Mouse (Mus musculus): ENCODE data around the gene Hspa12a. TPM values are rescaled to one million over a fixed set of nuclear protein-coding genes. Genes with fewer than 3 reads are reported as not detected.
A peak's percentile ranks its signal among the peaks of the same experiment; 100 is the strongest.

The Hspa12a gene
- polyA plus RNA-seq, 1 experiment from 2014 or later = 21.8 TPM

DNA sequence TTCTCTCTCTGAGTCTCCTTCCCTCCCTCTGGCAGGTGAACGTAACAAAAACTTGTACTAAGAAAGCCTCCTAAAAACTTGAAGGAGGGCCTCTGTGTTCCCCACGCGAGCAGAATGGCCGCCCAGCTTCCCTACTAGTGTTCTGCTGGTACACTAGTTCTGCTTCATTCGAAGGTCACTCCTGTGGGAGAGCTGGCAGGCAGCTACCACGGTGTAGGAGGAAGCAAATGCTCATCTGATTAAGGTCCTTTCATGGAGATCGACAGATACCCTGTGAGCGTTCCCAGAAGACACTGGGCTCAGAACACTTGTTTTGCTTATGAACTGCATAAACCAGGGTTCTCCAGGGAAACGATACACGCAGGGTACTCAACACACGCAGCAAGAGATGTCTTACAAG lies 126.1 kb downstream of the Hspa12a start:
- 90% methylated on average over 11 of the region's 11 CpGs for WGBS
- ATAC-seq = no peak
- Histone ChIP-seq H3K27ac (ENCODE audit: low read depth, low read length) (no peak overlapping the region), H3K4me1 (ENCODE audit: control insufficient read depth, insufficient read depth, low read length) (no peaks in the 10 kb centered on the region), H3K27me3 (replicated peaks; ENCODE audit: control insufficient read depth, insufficient read depth, low read length) (no peaks in the 10 kb centered on the region), H3K36me3 (ENCODE audit: control insufficient read depth, insufficient read depth, low read length) (no peaks in the 10 kb centered on the region), H3K4me3 (ENCODE audit: low read depth, low read length) (no peak overlapping the region), H3K4me2 (ENCODE audit: low read length) (no peak overlapping the region), H3K9me3 (replicated peaks; ENCODE audit: control insufficient read depth, low read length) (no peaks in the 10 kb centered on the region), H3K9ac (ENCODE audit: low read length) (no peak overlapping the region)
- no peak for DNase-seq (ENCODE audit: low spot score)

DNA sequence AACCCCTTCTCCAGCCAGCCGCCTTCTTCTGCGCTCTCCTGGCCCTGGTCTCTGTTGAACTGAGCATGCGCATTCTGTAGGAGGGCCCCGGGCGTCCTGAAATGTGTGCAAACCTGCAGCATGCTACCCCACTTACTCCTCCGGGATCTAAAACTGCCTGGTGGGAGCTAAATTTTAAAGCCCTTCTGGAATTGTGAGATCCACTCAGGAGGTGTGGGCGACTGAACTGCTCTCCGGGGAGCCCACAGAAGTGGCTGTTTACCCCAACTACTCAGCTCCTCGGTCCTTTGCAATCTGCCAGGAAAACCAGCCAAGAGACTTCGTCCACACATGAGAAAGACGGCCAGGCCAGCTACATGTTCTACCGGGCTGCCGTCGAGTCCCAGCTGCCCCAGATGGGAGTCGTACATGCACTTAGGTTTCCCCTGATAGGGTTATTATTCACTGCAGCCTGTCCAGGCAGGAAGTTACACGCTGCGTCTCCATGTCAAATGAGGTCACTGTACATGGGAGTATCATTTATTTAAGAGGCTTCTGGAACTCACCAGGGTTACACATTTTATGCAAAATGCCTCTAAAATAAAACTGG lies 126.9 kb downstream of the Hspa12a start:
- Histone ChIP-seq H3K9me3 (replicated peaks; ENCODE audit: control insufficient read depth, low read length) (no peaks in the 10 kb centered on the region), H3K27ac (ENCODE audit: low read depth, low read length) (no peak overlapping the region; the same call in 1 of the 2 replicates), H3K9ac (ENCODE audit: low read length) (no peak overlapping the region), H3K4me3 (ENCODE audit: low read depth, low read length) (no peak overlapping the region), H3K27me3 (replicated peaks; ENCODE audit: control insufficient read depth, insufficient read depth, low read length) (no peaks in the 10 kb centered on the region), H3K4me1 (ENCODE audit: control insufficient read depth, insufficient read depth, low read length) (no peaks in the 10 kb centered on the region), H3K4me2 (ENCODE audit: low read length) (no peak overlapping the region), H3K36me3 (ENCODE audit: control insufficient read depth, insufficient read depth, low read length) (no peaks in the 10 kb centered on the region)
- ATAC-seq (no peak), DNase-seq (ENCODE audit: low spot score) (no peak)
- 89% methylated on average over 17 of the region's 17 CpGs for WGBS

DNA sequence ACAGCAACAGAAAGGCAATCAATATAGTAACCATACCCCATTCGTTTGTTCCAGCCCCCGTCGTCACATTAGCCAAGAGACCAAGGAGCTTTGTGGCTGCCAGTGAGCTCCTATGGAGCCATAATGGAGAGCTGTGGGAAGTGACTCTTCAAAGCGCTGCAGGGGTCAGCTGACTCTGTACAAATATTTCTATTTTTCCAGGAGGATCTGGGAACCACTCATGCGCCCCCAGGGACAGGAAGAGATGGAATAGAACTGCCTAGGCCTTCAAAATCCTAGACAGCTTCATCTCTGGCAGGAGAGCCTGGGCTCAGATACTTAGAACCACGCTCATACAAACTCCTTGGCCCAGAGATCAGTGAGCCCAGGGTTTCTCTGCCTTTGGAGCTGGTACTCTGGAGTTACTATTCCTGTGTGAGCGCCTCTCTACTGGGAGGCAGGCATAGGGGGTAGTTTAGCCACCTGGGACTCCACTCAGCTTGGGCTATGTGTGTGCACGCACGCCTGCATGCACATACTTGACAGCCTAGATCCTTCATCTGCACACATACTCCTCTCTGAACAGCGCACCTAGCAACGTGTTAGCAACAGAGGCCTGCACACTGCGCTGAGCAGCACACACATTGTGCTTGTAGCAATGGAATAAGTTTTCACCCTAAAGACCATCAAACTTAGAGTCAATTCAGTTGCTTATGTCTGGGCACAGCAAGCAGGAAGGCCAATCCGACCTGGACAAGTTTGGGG lies 128.1 kb downstream of the Hspa12a start:
- Histone ChIP-seq H3K4me1 (ENCODE audit: control insufficient read depth, insufficient read depth, low read length) (no peaks in the 10 kb centered on the region), H3K27ac (ENCODE audit: low read depth, low read length) (no peak overlapping the region), H3K9ac (ENCODE audit: low read length) (no peak overlapping the region), H3K4me3 (ENCODE audit: low read depth, low read length) (no peak overlapping the region), H3K36me3 (ENCODE audit: control insufficient read depth, insufficient read depth, low read length) (no peaks in the 10 kb centered on the region), H3K27me3 (replicated peaks; ENCODE audit: control insufficient read depth, insufficient read depth, low read length) (no peaks in the 10 kb centered on the region), H3K4me2 (ENCODE audit: low read length) (no peak overlapping the region), H3K9me3 (replicated peaks; ENCODE audit: control insufficient read depth, low read length) (no peaks in the 10 kb centered on the region)
- 86% methylated on average over 13 of the region's 13 CpGs for WGBS
- ATAC-seq = no peak
- no peak for DNase-seq (ENCODE audit: low spot score)

DNA sequence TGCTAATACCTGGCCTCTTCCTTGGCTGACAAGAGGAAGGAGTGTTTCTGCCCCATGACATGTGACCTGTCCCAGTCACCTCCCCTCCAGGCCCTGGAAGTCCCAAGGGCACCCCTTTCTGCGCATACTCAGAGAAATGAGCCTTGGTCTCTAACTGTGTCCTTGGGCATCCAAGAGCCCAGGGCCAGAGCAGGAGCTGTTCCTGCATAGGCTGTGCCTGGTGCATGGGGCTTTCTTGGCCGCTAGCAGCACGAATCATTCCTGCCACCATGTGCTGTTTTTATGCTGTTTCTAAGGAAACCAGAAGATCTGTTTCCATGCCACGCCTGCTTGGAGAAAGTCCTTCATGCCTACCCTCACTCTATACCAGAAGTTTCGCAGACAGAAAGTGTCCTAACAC lies 132.9 kb downstream of the Hspa12a start:
- Histone ChIP-seq H3K27me3 (replicated peaks; ENCODE audit: control insufficient read depth, insufficient read depth, low read length) (no peaks in the 10 kb centered on the region), H3K4me2 (ENCODE audit: low read length) (no peak overlapping the region)

DNA sequence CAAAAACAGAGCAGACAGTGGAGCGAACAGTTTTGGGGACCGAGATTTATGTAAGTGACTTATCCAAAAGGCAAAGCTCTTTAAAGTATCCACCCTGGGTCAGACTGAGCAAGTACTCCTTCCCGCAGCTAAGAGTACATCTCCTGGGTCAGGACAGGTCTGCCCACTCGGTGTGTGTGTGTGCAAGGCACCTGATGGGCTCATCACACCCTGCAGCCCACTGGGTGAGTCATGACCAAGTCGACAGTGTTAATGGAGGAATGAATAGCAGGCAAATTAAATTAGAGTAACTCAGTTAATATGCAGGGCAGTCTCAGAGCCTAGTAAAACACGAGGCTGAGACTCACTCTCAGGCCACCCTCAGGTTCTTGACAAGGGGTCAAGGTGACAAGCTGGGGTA lies 134.6 kb downstream of the Hspa12a start:
- Histone ChIP-seq H3K4me1 (ENCODE audit: control insufficient read depth, insufficient read depth, low read length) (no peaks in the 10 kb centered on the region), H3K27me3 (replicated peaks; ENCODE audit: control insufficient read depth, insufficient read depth, low read length) (no peaks in the 10 kb centered on the region), H3K4me3 (ENCODE audit: low read depth, low read length) (no peak overlapping the region), H3K9me3 (replicated peaks; ENCODE audit: control insufficient read depth, low read length) (no peaks in the 10 kb centered on the region), H3K4me2 (ENCODE audit: low read length) (no peak overlapping the region), H3K36me3 (ENCODE audit: control insufficient read depth, insufficient read depth, low read length) (no peaks in the 10 kb centered on the region), H3K27ac (ENCODE audit: low read depth, low read length) (no peak overlapping the region), H3K9ac (ENCODE audit: low read length) (no peak overlapping the region)
- no peak for DNase-seq (ENCODE audit: low spot score)
- no peak for ATAC-seq
- WGBS = 84% methylated on average over 6 of the region's 6 CpGs

More for the DNA sequence above, 132.9 kb downstream of the Hspa12a start:
- no peak overlapping the region for H3K27ac ChIP-seq (ENCODE audit: low read depth, low read length)
- no peaks in the 10 kb centered on the region for H3K4me1 ChIP-seq (ENCODE audit: control insufficient read depth, insufficient read depth, low read length)
- no peak overlapping the region for H3K4me3 ChIP-seq (ENCODE audit: low read depth, low read length)
- WGBS = 84% methylated on average over 5 of the region's 5 CpGs
- no peak overlapping the region for H3K9ac ChIP-seq (ENCODE audit: low read length)
- H3K36me3 ChIP-seq (ENCODE audit: control insufficient read depth, insufficient read depth, low read length) = no peaks in the 10 kb centered on the region
- DNase-seq (ENCODE audit: low spot score) = no peak
- ATAC-seq = no peak
- no peaks in the 10 kb centered on the region for H3K9me3 ChIP-seq (replicated peaks; ENCODE audit: control insufficient read depth, low read length)

DNA sequence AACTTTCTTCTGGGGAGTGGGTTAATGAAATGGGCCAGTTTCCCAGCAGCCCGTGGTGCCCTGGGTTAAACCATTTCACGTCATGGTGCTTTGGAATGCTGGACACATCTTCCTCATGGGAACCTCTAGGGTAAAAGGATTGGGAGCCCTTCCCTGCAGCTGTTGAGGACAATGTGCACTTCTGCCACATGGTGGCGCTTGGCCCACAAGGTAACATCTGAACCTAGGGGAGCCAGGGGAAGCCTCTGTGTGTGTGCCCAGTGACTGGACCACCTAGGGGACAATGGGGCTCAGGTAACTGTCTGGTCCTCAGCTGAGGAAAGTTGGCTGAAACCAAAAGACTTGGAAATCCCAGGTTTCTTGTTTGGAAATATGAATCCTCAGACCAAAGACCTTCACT lies 137.1 kb downstream of the Hspa12a start:
- H3K9ac ChIP-seq (ENCODE audit: low read length) = no peak overlapping the region
- peak; percentile 58; the same call in 1 of the 2 replicates for ATAC-seq

DNA sequence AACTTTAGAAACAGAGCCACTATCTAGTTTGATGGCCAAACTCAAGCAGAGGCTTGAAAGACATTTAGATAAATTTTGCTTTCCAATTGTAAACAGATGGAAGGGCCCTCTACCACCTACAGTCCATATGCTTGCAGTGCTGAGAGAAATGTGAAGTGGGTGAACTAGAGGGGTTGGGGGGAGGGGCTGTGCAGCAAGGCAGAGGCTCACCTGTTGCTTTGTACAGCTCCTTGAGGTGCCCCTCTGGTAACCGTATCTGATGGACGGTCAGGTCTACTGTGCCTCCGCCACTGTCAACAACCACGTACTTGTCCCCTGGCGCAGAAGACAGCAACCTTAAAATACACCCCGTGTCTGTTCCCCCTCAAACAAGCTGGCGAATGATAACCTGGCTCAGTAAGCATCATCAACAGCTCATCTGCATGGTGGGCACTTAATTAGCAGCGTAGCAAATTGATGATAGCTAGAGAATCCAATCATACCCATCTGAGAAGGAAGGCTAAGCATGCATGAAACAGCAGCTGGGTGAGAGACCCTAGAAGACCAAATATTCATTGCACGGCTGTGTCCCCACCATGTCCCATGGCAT lies 138.2 kb downstream of the Hspa12a start:
- Histone ChIP-seq H3K4me2 (ENCODE audit: low read length) (no peak overlapping the region), H3K4me3 (ENCODE audit: low read depth, low read length) (no peak overlapping the region), H3K9ac (ENCODE audit: low read length) (no peak overlapping the region), H3K36me3 (ENCODE audit: control insufficient read depth, insufficient read depth, low read length) (0 out of 2 replicates have a peak, but pooled peaks cover 3% of the 10 kb centered on the region), H3K4me1 (ENCODE audit: control insufficient read depth, insufficient read depth, low read length) (no peaks in the 10 kb centered on the region), H3K9me3 (replicated peaks; ENCODE audit: control insufficient read depth, low read length) (no peaks in the 10 kb centered on the region), H3K27ac (ENCODE audit: low read depth, low read length) (no peak overlapping the region), H3K27me3 (replicated peaks; ENCODE audit: control insufficient read depth, insufficient read depth, low read length) (no peaks in the 10 kb centered on the region)
- DNase-seq (ENCODE audit: low spot score) (no peak), ATAC-seq (no peak)
- WGBS = 93% methylated on average over 9 of the region's 9 CpGs

More for the DNA sequence above, 137.1 kb downstream of the Hspa12a start:
- H3K4me3 ChIP-seq (ENCODE audit: low read depth, low read length) = no peak overlapping the region
- WGBS = 3% methylated on average over 3 of the region's 3 CpGs
- DNase-seq (ENCODE audit: low spot score) = peak; percentile 82
- H3K9me3 ChIP-seq (replicated peaks; ENCODE audit: control insufficient read depth, low read length) = no peaks in the 10 kb centered on the region
- H3K27ac ChIP-seq (ENCODE audit: low read depth, low read length) = no peak overlapping the region
- 0 out of 2 replicates have a peak, but pooled peaks cover 3% of the 10 kb centered on the region for H3K36me3 ChIP-seq (ENCODE audit: control insufficient read depth, insufficient read depth, low read length)
- H3K27me3 ChIP-seq (replicated peaks; ENCODE audit: control insufficient read depth, insufficient read depth, low read length) = no peaks in the 10 kb centered on the region
- no peaks in the 10 kb centered on the region for H3K4me1 ChIP-seq (ENCODE audit: control insufficient read depth, insufficient read depth, low read length)
- no peak overlapping the region for H3K4me2 ChIP-seq (ENCODE audit: low read length)

DNA sequence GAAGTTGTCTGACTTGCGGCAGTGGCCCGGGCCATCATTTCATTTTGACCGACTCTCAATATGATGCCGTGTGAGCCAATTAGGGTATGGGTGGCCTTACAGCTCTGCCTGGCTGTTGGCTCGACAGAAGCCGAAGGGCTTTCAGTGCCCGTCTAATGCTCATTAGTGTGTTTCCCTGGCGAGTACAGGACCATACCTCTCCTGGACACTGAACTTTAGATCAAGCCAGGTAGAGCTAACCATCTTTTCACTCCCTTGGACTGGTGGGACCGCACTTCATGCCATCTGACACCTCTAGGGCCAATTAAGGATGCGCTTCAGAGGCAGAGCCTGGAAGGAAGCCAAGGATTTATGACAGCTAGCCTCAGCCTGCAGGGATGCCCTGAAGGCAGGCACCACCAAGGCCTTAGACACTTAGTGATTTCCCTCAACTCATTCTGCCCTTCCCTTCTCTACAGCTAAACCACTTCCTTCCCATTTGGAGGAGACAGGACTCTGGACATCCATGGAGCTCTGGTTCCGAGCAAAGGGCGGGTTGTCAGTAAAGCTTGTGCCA lies 148.3 kb downstream of the Hspa12a start:
- ATAC-seq (no peak), DNase-seq (ENCODE audit: low spot score) (peak; percentile 37)
- Histone ChIP-seq H3K36me3 (ENCODE audit: control insufficient read depth, insufficient read depth, low read length) (peaks cover 10% of the 10 kb centered on the region), H3K27ac (ENCODE audit: low read depth, low read length) (no peak overlapping the region), H3K27me3 (replicated peaks; ENCODE audit: control insufficient read depth, insufficient read depth, low read length) (no peaks in the 10 kb centered on the region), H3K4me2 (ENCODE audit: low read length) (no peak overlapping the region), H3K9me3 (replicated peaks; ENCODE audit: control insufficient read depth, low read length) (no peaks in the 10 kb centered on the region), H3K4me3 (ENCODE audit: low read depth, low read length) (no peak overlapping the region), H3K9ac (ENCODE audit: low read length) (no peak overlapping the region), H3K4me1 (ENCODE audit: control insufficient read depth, insufficient read depth, low read length) (no peaks in the 10 kb centered on the region)
- 54% methylated on average over 12 of the region's 12 CpGs for WGBS

DNA sequence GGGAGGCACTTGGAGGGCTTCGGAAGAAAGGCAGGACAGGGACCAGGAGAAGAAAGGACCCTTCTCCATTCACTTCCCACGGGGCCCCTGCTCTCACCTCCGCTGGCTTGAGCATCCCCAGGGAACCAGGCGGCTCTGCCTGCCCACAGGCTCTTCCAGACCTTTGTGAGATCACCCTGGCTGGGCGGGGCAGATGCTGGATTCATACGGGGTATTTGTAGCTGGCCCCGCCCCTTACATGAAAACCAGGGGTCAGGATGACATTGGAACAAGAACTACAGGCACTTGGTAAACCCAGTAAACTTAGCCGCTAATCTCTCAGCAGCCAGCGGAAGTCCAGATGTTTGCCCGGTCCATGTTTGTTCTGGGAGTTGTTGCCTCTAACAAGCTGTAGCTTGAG lies 149.2 kb downstream of the Hspa12a start, which contains the start of gene 1700019N19Rik:
Gene 1700019N19Rik (minus strand): TSS at position 178 of the 400 bp plus-strand sequence.
- H3K4me3 ChIP-seq (ENCODE audit: low read depth, low read length) = no peak within 1 kb of the TSS
- WGBS = 51% methylated on average over 10 of the region's 10 CpGs
- no peak within 1 kb of the TSS for H3K27ac ChIP-seq (ENCODE audit: low read depth, low read length)
- ATAC-seq (no peak), DNase-seq (ENCODE audit: low spot score) (no peak)
- no peak within 1 kb of the TSS for H3K4me2 ChIP-seq (ENCODE audit: low read length)
- no peaks in the 10 kb centered on the region for H3K9me3 ChIP-seq (replicated peaks; ENCODE audit: control insufficient read depth, low read length)
- H3K27me3 ChIP-seq (replicated peaks; ENCODE audit: control insufficient read depth, insufficient read depth, low read length) = no peaks in the 10 kb centered on the region
- H3K4me1 ChIP-seq (ENCODE audit: control insufficient read depth, insufficient read depth, low read length) = no peaks in the 10 kb centered on the region
- H3K9ac ChIP-seq (ENCODE audit: low read length) = no peak within 1 kb of the TSS
- peaks cover 5% of the 10 kb centered on the region for H3K36me3 ChIP-seq (ENCODE audit: control insufficient read depth, insufficient read depth, low read length)
